Mouse (Mus musculus) cerebellum, adult 11 months (tissue): Measurements from ENCODE around the gene Bcl10.
"Not testable (repeated sequence)": the region's sequence is repeated elsewhere in the genome, so short reads cannot be mapped to it uniquely, and the experiment has no call there.

ENCODE experiments used
- DNase-seq: peaks from one replicate; pipeline ENCODE4 v3.0.0; 2022

The Bcl10 gene

DNA sequence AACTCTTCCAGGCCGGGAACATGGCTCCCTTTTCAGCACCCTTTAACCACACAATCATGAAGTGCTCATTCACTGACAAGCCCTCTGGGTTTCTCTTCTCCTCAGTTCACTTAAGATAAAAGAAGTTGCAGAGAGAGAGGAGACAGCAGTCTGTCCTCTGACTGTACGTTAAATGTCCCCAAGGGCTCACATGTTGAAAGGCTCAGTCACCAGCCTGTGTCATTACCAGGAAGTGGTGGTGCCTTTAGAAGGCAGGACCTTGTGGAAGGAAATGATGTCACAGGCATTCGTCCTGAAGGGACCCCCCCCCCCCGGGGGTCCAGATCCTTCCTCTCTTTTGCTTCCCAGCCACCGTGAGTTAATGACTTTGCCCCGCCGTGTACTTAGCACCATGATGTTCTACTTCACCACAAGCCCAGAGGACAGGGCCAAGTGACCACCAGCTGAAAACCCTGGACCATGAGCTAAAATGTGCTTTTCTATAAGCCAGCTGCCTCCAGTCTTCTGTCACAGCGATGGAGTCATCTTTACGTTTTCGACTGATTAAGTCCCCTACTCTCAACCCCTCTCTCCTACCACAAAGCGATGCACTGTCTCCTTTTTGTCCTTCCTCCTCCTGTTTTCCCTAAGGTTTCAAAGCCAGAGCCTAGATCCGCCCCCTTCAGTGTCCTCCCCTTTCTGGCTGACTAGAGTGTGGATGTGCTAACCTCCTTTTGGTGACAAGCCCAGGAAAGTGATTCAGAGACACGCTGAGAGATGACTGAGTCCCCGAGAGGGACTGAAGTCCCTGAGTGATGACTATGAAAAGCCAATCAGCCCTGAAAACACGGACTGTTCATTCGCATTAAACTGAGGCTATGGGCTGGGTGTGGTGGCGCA lies 28.9 kb downstream of the Bcl10 start:
- DNase-seq: no peak

DNA sequence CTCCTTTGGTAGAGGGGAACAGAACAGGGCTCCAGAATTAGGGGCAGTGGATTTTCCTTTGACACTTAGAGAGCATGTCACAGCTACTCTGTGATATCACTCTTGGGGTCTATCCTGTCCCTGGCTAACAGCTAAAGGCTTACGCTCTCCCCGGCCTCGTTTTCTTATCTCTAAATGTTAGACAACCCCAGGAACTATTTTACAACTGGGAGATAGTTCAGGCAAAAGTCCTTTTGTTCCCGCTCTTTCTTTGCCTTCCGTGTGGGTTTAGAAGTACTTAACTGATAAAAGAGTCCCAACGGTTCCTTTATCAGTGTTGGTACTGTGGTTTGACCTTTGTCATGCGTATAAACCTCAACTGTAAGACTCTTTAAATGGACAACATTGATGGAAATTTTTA lies 30.3 kb downstream of the Bcl10 start:
- no peak for DNase-seq

DNA sequence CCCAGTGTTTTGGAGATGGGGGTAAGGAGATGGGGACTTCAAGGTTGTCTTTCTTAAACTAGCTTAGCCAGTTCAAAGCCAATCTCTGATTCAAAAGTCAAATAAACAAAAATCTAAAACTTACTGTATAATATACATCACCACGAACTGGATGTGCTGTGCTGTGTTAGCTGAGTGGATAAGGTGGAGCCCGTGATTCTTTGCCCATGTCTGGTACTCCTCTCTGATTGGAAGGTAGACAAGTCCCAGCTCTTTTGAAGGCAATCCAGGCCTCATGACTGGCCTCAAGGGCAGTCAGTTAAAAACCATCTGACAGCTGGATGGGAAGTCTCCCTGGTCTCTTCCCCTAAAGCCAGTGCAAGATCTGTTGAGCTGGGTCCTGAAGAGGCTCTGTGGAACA lies 30.8 kb downstream of the Bcl10 start:
- DNase-seq: no peak

DNA sequence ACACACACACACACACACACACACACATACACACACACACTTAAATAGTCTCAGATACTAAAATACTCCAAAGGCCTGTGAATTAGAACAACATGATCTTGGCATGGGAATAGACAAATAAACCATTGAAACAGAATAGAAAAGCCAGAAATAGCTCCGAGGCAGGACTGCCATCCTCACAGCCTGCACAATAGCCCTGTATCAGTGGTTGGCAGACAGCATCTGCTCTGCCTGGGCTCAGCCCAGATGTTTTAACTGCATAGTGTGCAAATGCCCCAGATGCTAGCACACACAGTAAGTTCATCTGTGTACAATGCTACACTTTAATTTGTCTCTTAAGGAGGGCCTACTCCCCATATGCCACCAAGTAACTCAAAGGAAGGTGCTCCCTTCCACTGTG lies 37.2 kb downstream of the Bcl10 start:
- DNase-seq: no peak

DNA sequence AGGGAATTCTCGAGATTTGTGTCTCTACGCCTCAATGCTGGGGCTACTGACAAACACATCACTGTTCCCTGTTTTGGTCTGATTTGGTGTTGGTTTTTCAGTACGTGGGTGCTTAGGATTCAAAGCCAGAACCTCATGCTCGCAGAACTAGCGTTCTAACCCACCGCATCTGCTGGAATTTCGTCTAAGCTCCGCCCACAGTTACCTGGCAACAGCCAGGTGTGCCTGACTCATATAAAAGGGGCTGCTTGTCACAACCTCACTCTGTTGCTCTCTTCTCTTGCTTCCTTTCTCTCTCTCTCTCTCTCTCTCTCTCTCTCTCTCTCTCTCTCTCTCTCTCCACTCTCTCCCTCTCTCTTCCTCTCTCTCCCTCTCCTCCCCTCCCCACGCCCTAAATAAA lies 39.8 kb downstream of the Bcl10 start:
- no peak for DNase-seq

DNA sequence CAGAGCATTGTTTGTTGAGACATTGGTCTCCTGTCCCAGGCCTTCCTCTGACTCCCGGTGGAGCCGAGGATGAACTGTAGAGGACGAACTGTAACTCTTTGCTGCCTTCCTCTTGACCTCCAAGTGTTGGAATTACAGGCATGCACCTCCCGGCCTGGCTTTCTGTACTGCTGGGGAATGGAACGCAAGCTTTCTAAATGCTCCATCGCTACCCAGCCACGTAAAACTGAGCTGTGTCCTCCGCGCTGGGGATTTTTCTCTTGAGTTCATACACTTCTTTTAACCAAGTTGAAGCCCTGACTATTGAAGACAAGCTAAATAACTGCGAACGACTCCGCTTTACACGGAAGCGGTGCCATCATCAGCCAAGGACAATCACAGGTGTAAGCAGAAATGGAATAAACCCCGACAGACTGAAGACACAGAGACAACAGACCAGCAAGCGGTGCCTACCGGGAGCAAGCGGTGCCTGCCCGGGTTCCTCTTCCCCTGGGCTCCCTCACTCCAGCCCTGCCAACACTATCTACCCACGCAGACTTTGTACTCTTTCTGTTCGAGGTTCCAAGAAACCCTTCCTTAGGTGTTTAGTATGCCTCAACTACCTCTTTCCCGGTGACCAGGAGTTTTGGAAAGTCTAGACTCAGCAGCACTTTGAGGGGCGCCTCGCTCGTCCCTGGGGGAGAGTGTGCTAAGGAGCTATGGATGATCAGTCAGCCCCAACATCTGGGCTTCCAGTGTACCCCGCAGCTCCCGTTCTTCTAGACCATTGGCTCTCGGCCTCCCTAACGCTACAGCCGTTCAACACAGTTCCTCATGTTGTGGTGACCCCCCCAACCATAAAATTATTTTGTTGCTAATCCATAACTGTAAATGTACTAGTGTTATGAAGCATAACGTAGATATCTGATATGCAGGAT lies 40.8 kb downstream of the Bcl10 start:
- no peak for DNase-seq

DNA sequence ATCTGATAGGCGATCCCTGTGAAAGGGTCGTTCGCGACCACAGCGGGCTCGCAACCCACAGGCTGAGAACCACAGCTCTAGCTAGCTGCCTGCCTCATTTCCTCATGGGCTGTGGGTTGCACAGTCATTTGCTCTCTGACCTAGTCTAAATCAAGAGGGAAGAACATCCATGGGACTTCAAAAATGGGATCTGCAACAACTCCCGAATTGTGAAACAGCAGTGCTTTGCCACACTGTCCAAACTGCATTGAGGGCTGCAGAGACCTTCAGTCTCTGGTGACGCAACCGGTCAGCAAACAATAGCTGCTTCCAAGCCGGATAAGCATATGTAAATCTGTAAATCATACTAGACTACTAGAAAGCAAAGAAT lies 41.4 kb downstream of the Bcl10 start:
- no peak for DNase-seq

DNA sequence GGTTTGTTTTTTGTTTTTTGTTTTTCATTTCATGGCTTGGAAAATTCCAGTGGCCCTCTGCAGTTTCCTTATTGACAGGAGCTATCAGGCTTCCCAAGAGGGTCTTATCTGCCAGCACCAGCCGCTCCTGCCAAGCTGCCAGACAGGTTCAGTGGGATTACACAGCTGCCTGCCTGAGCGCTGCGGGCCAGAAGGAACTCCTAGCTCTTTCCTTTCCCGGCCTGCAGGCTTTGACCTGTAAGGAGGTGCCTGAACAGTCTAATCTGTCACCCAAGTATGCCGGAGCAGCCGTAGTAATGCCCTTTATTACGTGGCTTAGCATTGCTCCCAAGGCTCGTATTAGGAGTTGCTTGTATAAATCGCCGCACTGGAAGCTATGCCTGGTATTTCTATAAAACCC lies 41.9 kb downstream of the Bcl10 start:
- DNase-seq: no peak

DNA sequence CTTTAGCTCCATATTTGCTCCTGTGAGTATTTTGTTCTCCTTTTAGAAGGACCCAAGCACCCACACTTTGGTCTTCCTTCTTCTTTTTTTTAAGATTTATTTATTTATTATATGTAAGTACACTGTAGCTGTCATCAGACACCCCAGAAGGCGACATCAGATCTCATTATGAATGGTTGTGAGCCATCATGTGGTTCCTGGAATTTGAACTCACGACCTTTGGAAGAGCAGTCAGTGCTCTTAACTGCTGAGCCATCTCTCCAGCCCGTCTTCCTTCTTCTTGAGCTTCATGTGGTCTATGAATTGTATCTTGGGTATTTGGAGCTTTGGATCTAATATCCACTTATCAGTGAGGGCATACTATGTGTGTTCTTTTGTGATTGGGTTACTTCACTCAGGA lies 43.0 kb downstream of the Bcl10 start:
- DNase-seq: not testable (repeated sequence)

DNA sequence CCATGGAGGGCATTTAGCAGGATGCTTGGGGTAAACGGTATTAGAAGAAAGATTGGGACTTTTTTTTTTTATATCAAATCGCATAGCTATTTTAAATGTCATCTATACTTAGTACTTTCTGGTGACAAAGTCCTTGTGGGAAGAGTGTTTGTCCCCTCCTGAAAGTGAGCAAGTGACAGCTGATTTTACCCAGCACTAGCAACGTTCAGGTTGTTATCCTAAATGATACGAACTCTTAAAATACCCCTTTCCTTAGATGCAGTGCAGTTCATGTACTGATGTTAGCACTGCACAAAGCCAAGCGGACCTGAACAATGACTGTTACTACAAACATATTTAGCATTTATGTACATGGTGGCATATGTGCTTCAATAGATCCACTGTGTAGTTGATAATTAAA lies 44.2 kb downstream of the Bcl10 start:
- no peak for DNase-seq

DNA sequence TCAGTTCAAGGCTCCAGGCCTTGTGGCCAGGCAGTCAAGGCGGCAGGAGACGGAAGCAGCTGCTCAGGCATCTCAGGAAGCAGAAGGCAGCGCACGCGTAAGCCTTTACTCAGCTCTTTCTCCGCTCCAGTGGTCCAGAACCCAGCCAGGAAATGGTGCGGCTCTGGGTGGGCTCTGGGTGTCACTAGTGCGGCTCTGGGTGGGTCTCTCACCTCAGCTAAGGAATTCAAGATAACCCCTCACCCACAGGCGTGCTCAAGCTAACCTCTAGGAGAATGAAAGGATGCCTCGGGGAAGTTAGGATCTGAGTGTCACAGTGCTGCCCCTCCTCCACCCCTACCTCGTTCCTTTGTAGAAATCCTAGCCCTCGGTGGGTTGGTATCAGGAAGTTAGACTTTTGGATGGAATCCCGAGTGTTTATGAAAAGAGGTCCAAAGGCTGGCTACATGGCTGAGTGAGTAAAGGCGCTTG lies 46.5 kb downstream of the Bcl10 start:
- no peak for DNase-seq

DNA sequence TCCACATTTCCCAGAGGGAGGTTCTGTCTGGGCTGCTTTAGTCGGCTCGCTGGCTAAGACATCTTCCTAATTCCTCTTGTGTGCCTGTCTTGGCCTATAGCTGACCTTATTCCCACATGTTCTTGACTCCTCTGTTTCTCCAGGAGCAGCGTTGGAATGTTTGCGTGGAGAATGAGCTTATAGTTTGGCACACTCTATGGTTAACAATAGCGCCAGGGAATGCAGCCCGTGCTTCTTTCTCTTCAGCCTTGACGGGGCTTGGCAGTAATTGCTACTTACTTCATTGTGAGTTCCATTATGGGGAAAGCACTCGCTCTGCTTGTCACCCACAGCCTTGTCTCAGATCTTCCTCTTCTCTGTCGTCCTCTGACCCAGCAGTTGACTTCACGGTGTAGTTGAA lies 48.9 kb downstream of the Bcl10 start:
- DNase-seq: no peak

DNA sequence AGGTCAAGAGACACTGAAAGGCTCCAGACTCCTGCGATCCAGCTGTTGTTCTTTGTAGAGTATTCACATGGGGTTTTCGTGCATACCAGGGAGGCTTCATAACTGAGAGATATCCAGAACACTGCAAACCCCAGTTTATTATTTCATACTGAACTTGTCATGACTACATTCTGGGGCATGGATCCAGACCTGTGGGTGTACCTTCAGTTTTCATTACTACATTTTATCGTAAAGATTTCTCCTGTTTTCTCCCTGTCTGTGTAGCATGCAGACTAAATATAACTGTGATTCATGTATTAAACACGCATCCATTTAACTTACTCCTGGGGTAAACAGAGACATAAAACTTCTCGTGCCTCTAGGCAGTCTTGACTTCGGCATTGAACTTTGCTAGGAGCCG lies 52.4 kb downstream of the Bcl10 start:
- DNase-seq: no peak
